Mouse (Mus musculus) spleen, adult 2 months (tissue): ENCODE measurements around the gene Arhgap31.

Experiments used
- CTCF ChIP-seq: fragments of 200-500 bp; IDR thresholded peaks from 2 replicates; pipeline ENCODE4 v1.5.1; 2011; ENCODE audit warnings: mild to moderate bottlenecking, inconsistent platforms; ENCODE audit not compliant: insufficient read depth, insufficient read length, insufficient replicate concordance; ENCODE audit errors: extremely low read depth
- POLR2A ChIP-seq: fragments of 200-500 bp; IDR thresholded peaks from 2 replicates; pipeline ENCODE4 v1.6.1; 2011; ENCODE audit warnings: low read depth, low read length, inconsistent platforms

- no peak for TF ChIP-seq CTCF
- no peak for TF ChIP-seq POLR2A
Observed at GRCm38 (mm10) chr16:38742659-38743131, 29.6 kb upstream of the Arhgap31 start.
